Mouse (Mus musculus) megakaryocyte, embryonic 14.5 days (primary cell): Measurements from ENCODE around the gene Rps15a.

Experiments used
- FLI1 ChIP-seq: IDR thresholded peaks from 2 replicates; pipeline ENCODE4 v1.6.1; 2012; ENCODE audit warnings: low read length, inconsistent platforms, mixed read lengths
- GATA1 ChIP-seq: IDR thresholded peaks from 3 replicates; pipeline ENCODE4 v1.6.1; 2012; ENCODE audit warnings: mixed read lengths, low read length, inconsistent platforms, borderline replicate concordance

- TF ChIP-seq GATA1 (no peak), FLI1 (no peak)
Measured at GRCm38 (mm10) chr7:118104458-118105052, 11.4 kb downstream of the Rps15a start.
